Mouse (Mus musculus) left cerebral cortex, postnatal 14 days (tissue): ENCODE measurements around the gene Supv3l1. TPM values are rescaled to one million over a fixed set of nuclear protein-coding genes. Genes with fewer than 3 reads are reported as not detected.

Source experiments
- DNase-seq, 2 experiments: peaks; one replicate each; pipeline ENCODE4 v3.0.0; 2021 to 2022; ENCODE audit warnings: low spot score in 2 of 2, mixed read lengths in 1 of 2
- intact Hi-C: fragments of 180-260 bp; cut with DNase I; formaldehyde crosslinking; loops from one replicate; pipeline ENCODE4 v1.15.1; 2025
- total RNA-seq, 2 experiments: library from RNA; stranded (reverse); gene quantifications; 2 replicates each; pipeline ENCODE4 v1.2.3; 2021

Supv3l1 gene
- total RNA-seq, 2 experiments from 2014 or later = 22.6 to 23.2 TPM

DNA sequence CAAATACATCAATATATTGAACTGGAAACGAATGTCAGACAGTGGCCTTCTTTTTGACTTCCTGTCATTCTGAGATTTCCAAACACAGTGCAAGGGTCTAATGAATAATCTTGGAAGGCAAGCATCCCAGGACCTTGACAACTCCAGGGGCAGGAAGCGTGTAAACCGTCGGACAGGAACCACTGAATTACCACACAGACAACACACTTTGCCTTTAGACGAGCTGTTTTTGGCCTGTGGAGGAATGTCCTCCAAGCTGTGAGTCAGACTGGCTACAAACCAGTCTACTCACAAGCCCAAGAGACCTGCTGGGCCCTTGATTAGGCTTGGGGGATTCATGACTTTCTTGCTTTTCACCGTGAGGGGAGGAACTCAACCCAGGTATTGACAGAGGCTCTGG lies 29.1 kb downstream of the Supv3l1 start:
- DNase-seq = no peak
- intact Hi-C loops = no loop called here

DNA sequence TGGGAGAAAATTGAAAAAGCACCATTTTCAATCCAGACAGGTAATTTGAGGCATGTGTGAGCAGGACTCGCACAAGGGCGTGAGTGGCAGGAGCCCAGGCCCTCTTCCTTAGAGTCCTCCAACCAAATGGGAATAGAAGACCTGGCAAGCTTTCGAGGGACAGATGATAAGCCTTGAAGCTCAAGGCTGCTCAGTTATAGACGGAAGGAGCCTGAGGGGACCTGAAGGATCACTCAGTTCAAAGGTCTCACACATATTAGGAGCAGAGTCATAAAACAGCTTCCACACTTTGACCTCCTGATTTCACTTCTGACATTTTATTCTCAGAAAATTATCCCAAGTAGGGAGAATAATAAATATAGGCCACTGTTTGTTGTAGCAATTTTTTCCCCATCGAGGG lies 30.1 kb downstream of the Supv3l1 start:
- DNase-seq = no peak
- intact Hi-C loops = no loop called here

DNA sequence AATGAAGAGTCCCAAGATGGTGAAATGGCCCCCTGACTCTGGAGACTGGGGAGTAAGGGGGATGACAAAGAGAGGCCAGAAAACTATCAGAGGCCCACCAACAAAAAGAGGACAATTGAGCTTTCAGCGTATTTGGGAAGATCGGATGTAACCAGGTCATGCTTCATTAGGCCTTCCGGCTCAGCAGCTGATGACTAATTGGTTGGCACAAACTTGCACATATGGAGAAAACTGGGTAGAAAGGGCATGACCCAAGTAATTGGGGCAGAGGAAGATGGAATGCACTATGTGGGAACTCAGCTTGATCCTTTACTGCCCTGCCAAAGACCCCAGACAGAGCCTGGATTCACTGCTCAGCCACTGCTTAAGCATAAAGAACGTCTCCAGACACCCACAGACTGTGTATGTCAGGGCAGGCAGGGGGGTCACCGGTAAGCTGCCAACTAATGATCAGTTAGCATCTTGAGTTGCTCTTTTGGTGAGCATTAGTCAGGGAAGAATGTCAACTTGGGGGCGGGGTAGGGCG lies 30.6 kb downstream of the Supv3l1 start:
- no peak for DNase-seq
- intact Hi-C loops = no loop called here

DNA sequence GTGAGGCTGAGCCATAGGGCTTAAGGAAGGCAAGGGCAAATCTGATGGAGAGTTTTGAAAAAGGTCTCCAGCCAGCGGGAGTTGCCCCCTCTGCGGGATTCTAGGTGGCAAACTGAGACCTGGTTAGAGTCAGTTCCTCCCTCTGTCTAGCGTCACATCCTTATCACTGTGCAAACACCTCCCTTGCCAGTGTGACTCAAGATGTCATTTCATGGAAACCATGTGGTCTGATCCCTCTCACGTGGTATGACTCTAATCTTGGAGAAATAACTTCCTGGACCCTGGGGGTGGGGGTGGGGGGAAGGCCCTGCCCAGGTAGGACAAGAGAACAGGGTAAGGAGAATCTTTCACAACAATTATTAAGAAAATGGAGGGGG lies 35.9 kb downstream of the Supv3l1 start:
- no peak for DNase-seq
- intact Hi-C loops = no loop called here

DNA sequence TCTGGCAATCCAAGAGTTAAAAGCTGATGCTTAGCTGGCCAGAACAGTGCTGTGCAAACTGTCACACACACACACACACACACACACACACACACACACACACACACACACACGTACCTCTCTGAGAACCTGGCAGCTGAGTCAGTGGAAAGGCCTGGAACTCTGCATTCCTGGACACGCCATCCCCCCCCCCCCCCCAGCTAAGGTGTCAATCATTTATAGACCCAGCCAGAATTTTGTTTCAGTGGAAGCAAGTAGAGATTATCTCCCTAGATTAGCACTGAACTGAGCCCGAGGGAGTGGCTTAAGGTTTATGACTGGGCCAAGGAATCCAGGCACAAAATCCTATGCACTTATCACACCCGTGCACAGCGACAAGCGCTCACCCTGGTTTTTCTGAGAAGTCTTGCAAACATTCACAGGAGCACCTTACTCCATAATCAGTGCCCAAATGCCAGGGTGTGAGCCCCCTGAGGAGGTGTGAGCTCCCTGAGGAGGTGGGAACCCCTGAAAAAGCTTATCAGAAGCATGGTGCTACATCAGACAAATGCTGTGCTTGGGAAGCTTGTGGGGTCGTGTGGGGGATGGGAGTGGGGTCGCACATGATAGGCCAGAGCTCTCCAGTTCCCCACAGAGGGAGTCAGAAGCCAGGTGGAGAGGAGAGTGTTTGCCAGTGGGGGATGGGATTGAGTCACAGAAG lies 36.5 kb downstream of the Supv3l1 start:
- DNase-seq = peak in 1 of 2 experiments; percentile 42
- intact Hi-C loops = no loop called here

DNA sequence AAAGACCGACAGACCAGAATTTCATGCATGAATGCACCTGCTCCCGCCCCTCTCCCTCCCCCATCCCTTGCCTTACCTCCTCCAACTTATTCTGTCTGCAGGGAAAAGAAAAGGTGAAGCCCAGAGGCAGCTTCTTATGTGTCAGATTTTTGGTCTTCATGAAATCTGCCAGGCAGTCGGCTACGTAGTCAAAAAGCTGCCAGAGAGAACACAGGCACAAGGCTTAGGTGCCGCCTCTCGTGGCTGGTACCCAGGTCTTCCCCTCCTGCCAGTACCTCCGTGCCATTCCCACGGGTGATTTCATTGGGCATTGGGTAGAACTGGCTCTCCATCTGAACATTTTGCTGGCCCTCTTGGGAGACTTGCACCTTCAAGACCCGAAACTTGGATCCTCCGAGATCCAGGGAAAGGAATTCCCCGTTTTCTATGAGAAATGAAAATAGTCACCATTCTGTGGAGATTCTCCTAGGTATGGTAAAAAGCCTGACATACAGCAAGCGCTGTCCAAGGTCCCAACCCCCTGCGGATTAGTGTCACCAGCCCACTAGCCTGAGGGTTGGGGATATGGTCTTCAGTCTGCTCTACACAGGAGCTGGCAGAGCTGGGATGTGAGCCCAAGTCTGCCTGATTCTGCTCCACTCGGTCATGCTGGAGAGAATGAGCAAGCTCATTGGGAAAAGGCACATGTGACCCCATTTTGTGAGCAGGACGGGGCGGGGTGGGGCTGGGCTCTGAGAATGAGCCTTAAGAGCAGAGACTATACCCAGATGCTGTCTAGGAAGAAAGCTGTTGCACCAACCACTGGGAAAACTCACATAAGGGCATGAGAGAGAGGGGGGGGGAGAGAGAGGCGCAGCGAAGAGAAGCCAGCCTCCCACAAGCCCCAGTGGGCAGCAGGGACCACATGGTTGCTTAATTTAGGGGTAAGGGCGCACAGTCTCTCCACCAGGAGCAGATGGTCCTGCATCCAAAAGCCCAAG lies 37.8 kb downstream of the Supv3l1 start:
- peak in 1 of 2 experiments; percentile 46 for DNase-seq
- intact Hi-C loops = loop anchor here (1.0 kb wide), 1 partner anchor 136 kb away; no protein-coding TSS in a partner anchor

DNA sequence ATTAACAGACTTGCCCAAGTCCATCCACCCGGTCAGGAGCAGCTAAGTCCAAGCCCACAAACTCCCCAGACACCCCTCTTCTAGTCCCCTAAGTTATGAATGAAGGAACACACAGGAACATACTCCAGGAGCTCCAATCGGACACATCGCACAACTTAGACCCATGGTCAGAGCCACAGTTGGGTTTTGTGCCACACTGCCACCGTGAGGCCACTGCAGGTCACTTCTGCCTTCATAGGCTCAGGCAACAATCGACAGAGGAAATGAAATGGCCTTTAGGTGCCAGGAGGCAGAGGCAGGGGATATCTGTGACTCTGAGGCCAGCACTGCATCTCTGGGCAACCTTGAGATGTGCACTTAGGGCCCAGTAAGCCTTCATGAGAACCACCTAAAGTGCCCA lies 38.6 kb downstream of the Supv3l1 start:
- intact Hi-C loops = loop anchor here (1.0 kb wide), 1 partner anchor 136 kb away; no protein-coding TSS in a partner anchor
- DNase-seq = peak; percentile 79 to 81

DNA sequence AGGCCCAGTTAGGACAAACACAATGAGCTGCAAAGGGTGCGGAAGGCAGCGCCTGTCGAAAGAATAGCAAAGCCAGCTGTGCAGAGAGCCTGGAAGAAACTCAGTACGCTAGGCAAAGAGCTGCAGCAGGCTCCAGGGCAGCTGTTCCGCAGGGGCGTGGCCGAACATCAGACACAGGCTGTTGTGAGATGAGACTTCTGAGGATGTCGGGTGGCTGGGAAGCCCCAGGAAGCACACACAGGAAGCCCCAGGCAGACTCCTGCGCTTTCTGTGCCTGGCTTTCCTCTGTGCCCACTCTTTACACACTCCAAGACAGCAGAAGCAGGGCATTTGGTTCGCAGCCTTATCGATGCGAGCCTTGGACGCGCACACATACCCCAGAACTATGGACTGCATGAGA lies 44.6 kb downstream of the Supv3l1 start:
- DNase-seq = no peak
- intact Hi-C loops = no loop called here

DNA sequence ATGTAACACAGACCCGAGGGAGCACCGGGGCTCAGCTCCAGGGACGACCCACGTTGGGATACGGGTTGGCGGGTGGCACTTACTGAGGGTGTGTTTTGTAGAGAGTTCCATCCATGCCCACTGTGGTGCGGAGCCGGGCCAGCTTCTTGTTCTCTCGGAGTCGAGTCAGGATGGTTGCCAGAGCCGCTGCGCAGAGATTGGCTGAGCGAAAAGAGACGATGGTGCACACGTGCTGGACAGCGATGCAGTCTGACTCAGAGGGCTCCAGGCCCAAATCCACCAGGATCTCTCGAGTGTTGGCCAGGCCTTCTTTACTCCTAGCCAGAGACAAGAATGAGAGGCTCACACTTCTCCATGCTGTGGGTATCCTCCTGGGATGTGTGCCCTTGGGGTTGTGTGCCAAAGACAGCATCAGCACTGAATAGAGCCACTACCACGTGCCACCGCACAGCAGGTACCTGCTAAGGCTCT lies 47.9 kb downstream of the Supv3l1 start:
- intact Hi-C loops = no loop called here
- peak in 1 of 2 experiments; percentile 41 for DNase-seq

DNA sequence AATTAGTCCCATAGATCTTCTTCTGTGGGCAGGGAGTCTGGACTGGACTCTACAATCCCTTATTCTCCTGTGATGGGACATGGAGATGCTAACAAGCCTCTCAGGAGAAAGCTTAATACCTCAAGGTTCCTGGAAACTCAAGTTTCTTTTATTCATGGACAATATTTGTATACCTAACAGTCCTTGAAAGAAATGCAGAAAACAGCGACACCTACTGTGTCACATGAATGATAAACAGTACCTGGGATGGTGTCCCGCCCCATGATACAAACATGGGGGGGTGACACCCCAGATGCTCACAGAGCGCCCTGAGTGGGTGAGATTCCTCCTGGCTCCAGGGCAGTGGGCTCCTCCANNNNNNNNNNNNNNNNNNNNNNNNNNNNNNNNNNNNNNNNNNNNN lies 66.5 kb downstream of the Supv3l1 start:
- DNase-seq = no peak
- intact Hi-C loops = no loop called here

DNA sequence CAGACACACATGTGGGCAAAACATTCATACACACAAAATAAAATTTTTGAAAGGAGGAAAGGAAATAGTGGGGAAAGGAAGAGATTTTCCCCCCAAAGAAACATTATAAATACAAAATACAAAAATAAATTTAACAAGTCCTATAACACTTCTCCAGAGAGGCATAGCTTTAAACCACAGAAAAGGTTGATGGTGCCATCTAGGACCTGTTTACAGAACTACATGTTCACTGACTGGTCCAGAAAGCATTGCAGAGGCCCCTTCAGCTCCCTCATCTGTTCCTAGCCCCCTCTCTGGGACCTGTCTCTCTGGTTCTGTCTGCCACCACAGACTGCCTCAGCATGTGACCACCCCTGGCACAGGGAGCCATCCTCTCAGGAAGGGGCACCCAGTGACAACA lies 68.6 kb downstream of the Supv3l1 start:
- no peak for DNase-seq
- intact Hi-C loops = no loop called here

DNA sequence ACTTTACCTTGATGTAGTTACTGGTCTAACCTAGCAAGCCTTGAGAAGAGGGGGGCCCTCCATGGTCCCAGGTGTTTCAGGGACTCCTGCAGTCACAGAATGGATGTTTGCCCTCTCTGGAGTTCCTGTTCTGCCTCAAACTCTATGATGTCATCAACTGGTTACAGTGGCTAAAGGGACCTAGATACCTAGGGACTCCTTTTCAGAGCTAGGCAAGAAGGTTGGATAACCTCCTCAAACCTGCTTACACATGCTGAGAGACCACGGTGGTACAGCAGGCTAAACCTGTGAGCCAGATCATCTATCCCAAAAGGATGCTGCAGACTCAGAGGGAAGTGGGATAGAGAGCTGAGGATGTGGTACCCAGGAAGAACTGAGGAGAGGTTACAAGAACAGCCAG lies 69.7 kb downstream of the Supv3l1 start, which contains the start of gene Hk1:
Gene Hk1 (minus strand): TSS at position 101 of the 400 bp plus-strand sequence.
- intact Hi-C loops = no loop called here
- no peak for DNase-seq

Other genes with a start within 250 kb of the Supv3l1 start
- 1 to 10 TPM; 8.4 to 8.7 TPM for gene Tspan15, start 218.5 kb downstream of the Supv3l1 start, total RNA-seq
- under 1 TPM; 0.15 to 0.19 TPM for gene Tacr2, start 197.3 kb downstream of the Supv3l1 start, total RNA-seq
- gene Hk1, start 69.8 kb downstream of the Supv3l1 start, total RNA-seq = 100 to 1,000 TPM; 321 to 322 TPM
- gene Hkdc1, start 27.2 kb downstream of the Supv3l1 start, total RNA-seq = 10 to 100 TPM; 12.5 to 15.3 TPM
- gene 4930507D05Rik, start 249 bp downstream of the Supv3l1 start, total RNA-seq = 1 to 10 TPM; 2.2 to 3.1 TPM
- 10 to 100 TPM; 45.5 to 46.5 TPM for gene Vps26a, start 37.1 kb upstream of the Supv3l1 start, total RNA-seq
- gene Srgn, start 77.7 kb upstream of the Supv3l1 start, total RNA-seq = 10 to 100 TPM in 1 of 2 experiments, 1 to 10 TPM in 1; 9.7 to 11.1 TPM
- 100 to 1,000 TPM; 167 to 172 TPM for gene Kif1bp, start 128.7 kb upstream of the Supv3l1 start, total RNA-seq
- 10 to 100 TPM; 23.6 to 24.0 TPM for gene Ddx21, start 152.5 kb upstream of the Supv3l1 start, total RNA-seq
- 10 to 100 TPM; 83.6 to 83.7 TPM for gene Ddx50, start 201.5 kb upstream of the Supv3l1 start, total RNA-seq